Mouse (Mus musculus): Measurements from ENCODE around the gene A030005K14Rik.

The A030005K14Rik gene

GRCm38 (mm10) chr1:83036892-83037667, 22.1 kb downstream of the A030005K14Rik start:
- DNase-seq (ENCODE audit: low spot score in 2 of 2) = no peak

GRCm38 (mm10) chr1:83034509-83034908, 24.7 kb downstream of the A030005K14Rik start:
- no peak for DNase-seq (ENCODE audit: low spot score in 2 of 2)

GRCm38 (mm10) chr1:83032508-83032907, 26.7 kb downstream of the A030005K14Rik start:
- no peak for DNase-seq (ENCODE audit: low spot score in 2 of 2)

- DNase-seq (ENCODE audit: low spot score in 2 of 2) = no peak
Observed at GRCm38 (mm10) chr1:83031950-83032349, 27.2 kb downstream of the A030005K14Rik start.

- no peak for DNase-seq (ENCODE audit: low spot score in 2 of 2)
Observed at GRCm38 (mm10) chr1:83016556-83016955, 42.6 kb downstream of the A030005K14Rik start.

GRCm38 (mm10) chr1:83015329-83015879, 43.8 kb downstream of the A030005K14Rik start:
- no peak for DNase-seq (ENCODE audit: low spot score in 2 of 2)

GRCm38 (mm10) chr1:83014477-83014876, 44.7 kb downstream of the A030005K14Rik start:
- no peak for DNase-seq (ENCODE audit: low spot score in 2 of 2)

Measured in right cerebral cortex, adult 2 months (tissue).